Comparison of ENCODE assay signal across 10 mouse cellular contexts in genomic region chr15:6702164-6702563, GRCm38 (mm10). TPM values are rescaled to one million over a fixed set of nuclear protein-coding genes. Genes with fewer than 3 reads are reported as not detected.
DNase-seq lines count a peak whose midpoint lies in the region; ATAC-seq and TF ChIP-seq lines count a peak whose summit lies in the region.
"Had no signal": no experiment of that assay in that cellular context is flagged by ENCODE, and none has a peak within 500 bp of the region (broad histone marks: within the 10 kb centered on the region; RNA-seq: fewer than 3 reads in every experiment).

No protein-coding gene starts in this region.

- H3K4me2 ChIP-seq in liver, embryonic 11.5 days = no peak overlapping the region
- H3K4me2 ChIP-seq: midbrain, embryonic 12.5 days had no signal

- no peaks in the 10 kb centered on the region for H3K36me3 ChIP-seq in liver, adult 2 months (ENCODE audit: control insufficient read depth, insufficient read depth, low read length)
- no peaks in the 10 kb centered on the region for H3K36me3 ChIP-seq in liver, embryonic 11.5 days (ENCODE audit: control insufficient read depth, insufficient read depth, low read length)
- H3K36me3 ChIP-seq: midbrain, embryonic 12.5 days had no signal

- H3K4me1 ChIP-seq in liver, adult 2 months (ENCODE audit: control insufficient read depth, insufficient read depth, low read length) = no peaks in the 10 kb centered on the region
- peaks cover 7% of the 10 kb centered on the region for H3K4me1 ChIP-seq in liver, embryonic 11.5 days (replicated peaks; ENCODE audit: control insufficient read depth, insufficient read depth, low read length)
- H3K4me1 ChIP-seq: midbrain, embryonic 12.5 days had no signal

- DNase-seq in cerebellum, adult 11 months = peak; percentile 15
- DNase-seq in cerebellum, adult 11-12 months = no peak
- DNase-seq in liver, adult 2 months (ENCODE audit: extremely low read depth, low read depth, low spot score) = no peak
- no peak for DNase-seq in liver, embryonic 11.5 days (ENCODE audit: low spot score)
- peak; percentile 42 for DNase-seq in T-cell, adult 2 months (ENCODE audit: low spot score)
- peak; percentile 36 for DNase-seq in lung, postnatal 36 days
- DNase-seq in frontal cortex, postnatal 10 days (ENCODE audit: low spot score in 2 of 2) = no peak
- no peak for DNase-seq in urinary bladder, postnatal 36 days (ENCODE audit: low spot score in 2 of 2)
- DNase-seq: cerebellum, adult 8-10 months had no signal

- H3K79me2 ChIP-seq in liver, adult 2 months (ENCODE audit: control insufficient read depth, insufficient read depth, low read length) = no peaks in the 10 kb centered on the region

- no peak for ATAC-seq in liver, embryonic 11.5 days (replicated peaks; ENCODE audit: low FRiP score)

- H3K9me3 ChIP-seq in liver, embryonic 11.5 days (ENCODE audit: control insufficient read depth, low read length) = no peaks in the 10 kb centered on the region
- H3K9me3 ChIP-seq: midbrain, embryonic 12.5 days had no signal

- H3K27me3 ChIP-seq in liver, adult 2 months (ENCODE audit: control insufficient read depth, insufficient read depth, low read length) = no peaks in the 10 kb centered on the region
- H3K27me3 ChIP-seq in liver, embryonic 11.5 days (replicated peaks; ENCODE audit: control insufficient read depth, insufficient read depth, low read length) = no peaks in the 10 kb centered on the region
- H3K27me3 ChIP-seq: midbrain, embryonic 12.5 days had no signal

- no peak overlapping the region for H3K27ac ChIP-seq in liver, adult 2 months (replicated peaks; ENCODE audit: insufficient read depth, low read depth, low read length)
- no peak overlapping the region for H3K27ac ChIP-seq in liver, embryonic 11.5 days (ENCODE audit: low read depth, low read length)
- H3K27ac ChIP-seq: midbrain, embryonic 12.5 days had no signal

- TF ChIP-seq POLR2A in liver, adult 2 months (IDR thresholded peaks at IDR 0.05; ENCODE audit: extremely low read depth, insufficient read depth, low read length) = no peak

- 65% methylated on average over 2 of the region's 2 CpGs for WGBS in liver, adult 2 months
- WGBS in liver, embryonic 11.5 days = 63% methylated on average over 2 of the region's 2 CpGs

- peak; percentile 82 for TF ChIP-seq CTCF in liver, adult 2 months (IDR thresholded peaks at IDR 0.05; ENCODE audit: low read depth, low read length)

- no peak overlapping the region for H3K4me3 ChIP-seq in liver, adult 2 months (ENCODE audit: insufficient read depth, low read depth, low read length)
- no peak overlapping the region for H3K4me3 ChIP-seq in liver, embryonic 11.5 days (ENCODE audit: low read depth, low read length)
- H3K4me3 ChIP-seq: midbrain, embryonic 12.5 days had no signal

- no peak overlapping the region for H3K9ac ChIP-seq in liver, adult 2 months (ENCODE audit: low read depth, low read length)
- no peak overlapping the region for H3K9ac ChIP-seq in liver, embryonic 11.5 days (ENCODE audit: low read depth, low read length)
- H3K9ac ChIP-seq: midbrain, embryonic 12.5 days had no signal

RNA-seq across cellular contexts. Expression of gene Rictor, which starts 6.0 kb away (rescaled TPM):
- total RNA-seq in liver, adult 2 months (2014; rRNA removed) = 21.5 and 23.3 TPM in 2 replicates
- 2.1 and 3.0 TPM in 2 replicates for polyA plus RNA-seq in liver, adult 2 months (2012; rRNA removed)
- polyA plus RNA-seq in liver, embryonic 11.5 days (2014; fragmentation: Nextera tagmentation; extraction: Ambion mirVana) = 31.6 and 33.3 TPM in 2 replicates

Comparison
In these comparisons a context has a peak if more than half of its experiments do, and no peak if none do; other contexts are left out.
1. DNase-seq: peak in cerebellum, adult 11 months (single experiment), T-cell, adult 2 months (single experiment) and lung, postnatal 36 days (single experiment); none in cerebellum, adult 11-12 months (single experiment), liver, adult 2 months (single experiment), liver, embryonic 11.5 days (single experiment), frontal cortex, postnatal 10 days (0 of 2) and urinary bladder, postnatal 36 days (0 of 2).